Mouse (Mus musculus): Measurements from ENCODE around the gene Slc2a4. TPM values are rescaled to one million over a fixed set of nuclear protein-coding genes. Genes with fewer than 3 reads are reported as not detected.

Slc2a4 gene
- polyA plus RNA-seq, 2 experiments: 14.0 to 17.0 TPM

DNA sequence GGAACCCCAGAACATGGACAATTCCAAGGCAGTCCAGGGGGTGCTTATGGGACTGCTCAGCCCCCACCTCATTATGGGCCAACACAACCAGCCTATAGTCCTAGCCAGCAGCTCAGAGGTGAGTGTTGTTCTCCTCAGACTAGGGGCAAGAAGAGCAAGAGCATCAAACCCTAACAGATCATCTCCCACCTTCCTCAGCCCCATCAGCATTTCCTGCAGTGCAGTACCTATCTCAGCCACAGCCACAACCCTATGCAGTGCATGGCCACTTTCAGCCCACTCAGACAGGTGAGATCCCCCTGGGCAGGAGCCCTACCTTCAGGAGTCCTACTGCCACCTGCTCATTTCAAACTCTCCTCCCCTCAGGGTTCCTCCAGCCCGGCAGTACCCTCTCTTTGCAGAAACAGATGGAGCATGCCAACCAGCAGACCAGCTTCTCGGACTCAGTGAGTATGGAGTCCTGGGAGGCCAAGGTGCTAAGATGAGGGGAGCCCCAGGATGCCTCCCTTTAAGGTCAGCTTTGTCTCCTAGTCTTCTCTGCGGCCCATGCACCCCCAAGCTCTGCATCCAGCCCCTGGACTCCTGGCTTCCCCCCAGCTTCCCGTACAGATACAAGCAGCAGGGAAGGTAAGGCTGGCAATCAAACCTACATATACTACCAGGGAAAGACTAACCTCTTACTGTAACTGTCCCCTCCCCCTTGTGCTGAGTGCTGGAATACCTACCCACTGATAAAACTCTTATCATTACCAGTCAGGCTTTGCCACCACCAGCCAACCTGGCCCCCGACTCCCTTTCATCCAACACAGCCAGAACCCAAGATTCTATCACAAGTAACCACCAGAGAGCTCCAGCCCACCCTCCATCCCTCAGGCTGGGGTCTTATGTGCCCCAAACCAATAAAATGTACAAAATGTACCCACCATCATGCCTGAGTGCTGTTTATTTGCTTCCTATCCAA, 32.0 kb downstream of the Slc2a4 start:
- peak overlapping the region; percentile 92 for H3K9ac ChIP-seq (replicated peaks)
- H3K4me3 ChIP-seq (ENCODE audit: insufficient read depth in 1 of 2, low read depth in 2 of 2, low read length in 2 of 2): peak overlapping the region; percentile 82 to 90
- DNase-seq (ENCODE audit: low read depth in 3 of 3, low spot score in 3 of 3): peak; percentile 82 to 90 (median 87)
- peak; percentile 58 for ATAC-seq (ENCODE audit: insufficient read depth)
- 13% methylated on average over 5 of the region's 5 CpGs for WGBS (ENCODE audit: insufficient replicate concordance)
- TF ChIP-seq CTCF (IDR thresholded peaks at IDR 0.05; ENCODE audit: low read depth): peak; percentile 63
- peak; percentile 92 for TF ChIP-seq EP300 (IDR thresholded peaks at IDR 0.05; ENCODE audit: low read depth)
- H3K36me3 ChIP-seq (replicated peaks; ENCODE audit: control insufficient read depth, insufficient read depth, low read depth): peaks cover 61% of the 10 kb centered on the region
- no peaks in the 10 kb centered on the region for H3K27me3 ChIP-seq (ENCODE audit: control insufficient read depth, insufficient read depth, low read length)
- peak overlapping the region; percentile 100 for H3K4me2 ChIP-seq (ENCODE audit: low read depth)
- H3K27ac ChIP-seq: peak overlapping the region; percentile 95
- H3K9me3 ChIP-seq (ENCODE audit: control insufficient read depth, low read length): no peaks in the 10 kb centered on the region
- peaks cover 36 to 51% of the 10 kb centered on the region in 2 experiments for H3K4me1 ChIP-seq (replicated peaks; ENCODE audit: control insufficient read depth in 2 of 2, insufficient read depth in 2 of 2, low read length in 1 of 2)

DNA sequence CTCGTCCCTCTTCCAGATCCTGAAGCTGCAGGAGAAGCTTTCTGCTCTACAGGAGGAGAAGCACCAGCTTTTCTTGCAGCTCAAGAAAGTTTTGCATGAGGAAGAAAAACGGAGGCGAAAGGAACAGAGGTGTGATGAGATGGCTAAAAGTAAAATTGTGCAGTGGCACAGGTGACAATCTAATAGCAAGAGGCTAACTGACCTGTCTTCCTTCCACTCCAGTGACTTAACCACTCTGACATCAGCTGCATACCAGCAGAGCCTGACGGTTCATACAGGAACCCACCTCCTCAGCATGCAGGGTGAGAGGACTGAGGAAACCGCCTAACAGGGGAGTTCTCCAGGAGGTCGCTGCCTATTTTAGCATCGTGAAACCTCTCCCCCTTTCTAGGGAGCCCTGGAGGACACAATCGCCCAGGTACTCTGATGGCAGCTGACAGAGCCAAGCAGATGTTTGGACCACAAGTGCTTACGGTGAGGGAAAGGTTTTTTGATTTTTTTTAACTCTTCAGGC, 33.0 kb downstream of the Slc2a4 start:
- Histone ChIP-seq H3K27me3 (ENCODE audit: control insufficient read depth, insufficient read depth, low read length) (no peaks in the 10 kb centered on the region), H3K4me1 (replicated peaks; ENCODE audit: control insufficient read depth in 2 of 2, insufficient read depth in 2 of 2, low read length in 1 of 2) (peaks cover 36 to 51% of the 10 kb centered on the region in 2 experiments), H3K9me3 (ENCODE audit: control insufficient read depth, low read length) (no peaks in the 10 kb centered on the region), H3K27ac (peak overlapping the region; percentile 95), H3K36me3 (replicated peaks; ENCODE audit: control insufficient read depth, insufficient read depth, low read depth) (peaks cover 69% of the 10 kb centered on the region), H3K9ac (replicated peaks) (peak overlapping the region; percentile 92), H3K4me3 (ENCODE audit: insufficient read depth in 1 of 2, low read depth in 2 of 2, low read length in 2 of 2) (peak overlapping the region; percentile 82 to 90), H3K4me2 (ENCODE audit: low read depth) (peak overlapping the region; percentile 100)
- no peak for ATAC-seq (ENCODE audit: insufficient read depth)
- TF ChIP-seq EP300 (IDR thresholded peaks at IDR 0.05; ENCODE audit: low read depth) (no peak), CTCF (IDR thresholded peaks at IDR 0.05; ENCODE audit: low read depth) (no peak)
- WGBS (ENCODE audit: insufficient replicate concordance): 18% methylated on average over 9 of the region's 9 CpGs
- DNase-seq (ENCODE audit: low read depth in 3 of 3, low spot score in 3 of 3): no peak

DNA sequence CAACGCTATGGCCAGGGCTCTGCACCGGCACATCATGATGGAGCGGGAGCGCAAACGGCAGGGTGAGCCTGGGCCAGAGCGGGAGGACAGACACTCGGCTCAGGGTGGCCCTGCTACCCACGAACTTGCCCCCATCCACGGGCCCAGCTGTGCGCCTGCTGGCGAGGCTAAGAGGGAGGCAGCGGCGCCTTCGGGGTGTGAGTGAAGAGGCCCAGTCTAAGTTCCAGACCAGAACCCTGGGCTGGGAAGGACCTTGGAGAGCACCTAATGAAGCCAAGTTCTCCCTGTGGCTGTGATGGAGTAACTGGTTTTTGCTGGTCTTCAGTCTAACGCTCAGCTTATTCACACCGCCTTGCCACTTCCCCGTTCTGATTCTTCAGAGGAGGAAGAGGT, 33.6 kb downstream of the Slc2a4 start:
- DNase-seq (ENCODE audit: low read depth in 3 of 3, low spot score in 3 of 3) (peak in 1 of 3 experiments; percentile 55), ATAC-seq (ENCODE audit: insufficient read depth) (no peak)
- H3K4me3 ChIP-seq (ENCODE audit: insufficient read depth in 1 of 2, low read depth in 2 of 2, low read length in 2 of 2): peak overlapping the region; percentile 82 to 90
- H3K36me3 ChIP-seq (replicated peaks; ENCODE audit: control insufficient read depth, insufficient read depth, low read depth): peaks cover 72% of the 10 kb centered on the region
- no peak for TF ChIP-seq CTCF (IDR thresholded peaks at IDR 0.05; ENCODE audit: low read depth)
- no peak for TF ChIP-seq EP300 (IDR thresholded peaks at IDR 0.05; ENCODE audit: low read depth)
- H3K9ac ChIP-seq (replicated peaks): peak overlapping the region; percentile 92
- 2% methylated on average over 17 of the region's 17 CpGs for WGBS (ENCODE audit: insufficient replicate concordance)
- H3K4me2 ChIP-seq (ENCODE audit: low read depth): peak overlapping the region; percentile 100
- no peaks in the 10 kb centered on the region for H3K27me3 ChIP-seq (ENCODE audit: control insufficient read depth, insufficient read depth, low read length)
- H3K4me1 ChIP-seq (replicated peaks; ENCODE audit: control insufficient read depth in 2 of 2, insufficient read depth in 2 of 2, low read length in 1 of 2): peaks cover 36 to 50% of the 10 kb centered on the region in 2 experiments
- H3K9me3 ChIP-seq (ENCODE audit: control insufficient read depth, low read length): no peaks in the 10 kb centered on the region
- H3K27ac ChIP-seq: peak overlapping the region; percentile 95

DNA sequence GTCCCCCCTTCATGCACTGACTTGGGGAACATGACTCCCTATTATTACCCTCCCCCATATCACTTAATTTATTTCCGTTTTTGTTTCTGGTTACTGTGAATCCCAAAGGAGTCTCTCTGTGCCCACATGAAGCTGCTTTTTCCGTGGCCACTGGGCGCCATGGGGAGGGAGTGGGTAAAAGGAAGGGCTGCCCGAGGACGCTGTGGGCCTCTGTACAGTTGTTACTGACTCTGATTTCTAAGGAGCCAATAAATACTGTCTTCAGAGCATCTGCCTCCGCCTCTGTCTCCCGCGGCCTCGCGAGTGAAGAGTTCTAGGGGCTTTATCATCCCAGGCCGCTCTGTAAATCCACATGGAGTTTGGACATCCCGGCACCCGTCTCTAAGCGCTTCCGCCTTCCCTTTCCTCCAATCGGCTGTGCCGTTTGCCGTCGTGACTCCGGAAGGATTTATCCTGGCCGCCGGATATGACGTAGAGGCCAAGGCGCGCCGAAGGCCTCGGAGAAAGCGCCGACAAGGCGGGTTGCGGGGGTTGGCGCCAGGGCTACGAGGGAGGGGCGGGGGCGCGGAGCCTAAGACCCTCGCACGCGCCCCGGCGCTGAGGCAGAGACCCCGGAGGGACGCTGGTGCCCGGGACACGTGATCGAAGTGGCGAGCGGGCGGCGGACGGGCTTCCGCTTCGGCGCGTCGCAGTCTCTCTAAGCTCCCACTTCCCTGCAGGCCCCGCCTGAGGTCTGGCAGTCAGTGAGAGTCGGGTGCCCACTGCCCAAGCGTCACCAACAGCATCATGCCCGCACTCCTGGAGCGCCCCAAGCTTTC, 34.2 kb downstream of the Slc2a4 start, which contains the start of gene Gps2:
Gene Gps2 (plus strand): TSS at position 335 of the 818 bp plus-strand sequence.
- H3K4me3 ChIP-seq (ENCODE audit: insufficient read depth in 1 of 2, low read depth in 2 of 2, low read length in 2 of 2): peak within 1 kb of the TSS; percentile 82 to 90
- 1% methylated on average over 61 of the region's 61 CpGs for WGBS (ENCODE audit: insufficient replicate concordance)
- TF ChIP-seq CTCF (IDR thresholded peaks at IDR 0.05; ENCODE audit: low read depth) (no peak; the same call in 1 of the 2 replicates), EP300 (IDR thresholded peaks at IDR 0.05; ENCODE audit: low read depth) (peak; percentile 49; the same call in 1 of the 2 replicates)
- peak; percentile 90 to 92 (median 92) for DNase-seq (ENCODE audit: low read depth in 3 of 3, low spot score in 3 of 3)
- H3K36me3 ChIP-seq (replicated peaks; ENCODE audit: control insufficient read depth, insufficient read depth, low read depth): peaks cover 72% of the 10 kb centered on the region
- H3K4me1 ChIP-seq (replicated peaks; ENCODE audit: control insufficient read depth in 2 of 2, insufficient read depth in 2 of 2, low read length in 1 of 2): peaks cover 30 to 44% of the 10 kb centered on the region in 2 experiments
- peak; percentile 75 for ATAC-seq (ENCODE audit: insufficient read depth)
- H3K9me3 ChIP-seq (ENCODE audit: control insufficient read depth, low read length): no peaks in the 10 kb centered on the region
- H3K27ac ChIP-seq: peak within 1 kb of the TSS; percentile 95
- H3K4me2 ChIP-seq (ENCODE audit: low read depth): peak within 1 kb of the TSS; percentile 100
- peak within 1 kb of the TSS; percentile 92 for H3K9ac ChIP-seq (replicated peaks)
- no peaks in the 10 kb centered on the region for H3K27me3 ChIP-seq (ENCODE audit: control insufficient read depth, insufficient read depth, low read length)

Measured in liver, embryonic 14.5 days (tissue).